9 mouse cellular contexts compared by ENCODE assay signal in the genomic region with DNA sequence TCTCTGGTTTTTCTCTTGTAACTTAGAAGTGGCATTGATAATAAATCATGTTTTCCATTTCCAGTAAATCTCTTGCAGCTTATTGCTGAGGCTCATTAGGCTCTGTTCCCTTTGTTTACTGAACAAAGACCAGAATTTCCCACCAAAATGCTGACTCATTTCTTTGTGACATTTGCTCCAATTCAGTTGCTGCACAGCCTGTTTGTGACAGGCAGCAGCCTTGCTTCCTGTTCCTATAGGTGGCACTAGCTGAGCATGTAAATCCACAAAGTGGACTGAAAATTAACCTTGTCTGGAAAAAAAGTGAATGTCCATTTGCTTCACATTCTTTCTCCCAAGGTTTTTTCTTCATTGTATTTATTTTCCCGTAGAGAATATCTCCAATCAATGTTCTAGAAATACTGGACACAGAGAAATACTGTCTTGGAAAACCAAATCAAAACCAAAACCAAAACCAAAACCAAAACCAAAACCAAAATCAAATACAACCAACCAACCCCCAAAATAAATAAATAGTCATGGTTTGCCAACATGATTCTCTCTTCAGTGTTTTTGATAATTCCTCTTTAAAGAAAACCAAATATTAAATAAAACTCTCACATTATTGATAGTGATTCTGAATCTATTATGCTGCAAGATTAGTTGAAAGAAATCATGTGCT. TPM values are rescaled to one million over a fixed set of nuclear protein-coding genes. Genes with fewer than 3 reads are reported as not detected.
DNase-seq lines count a peak whose midpoint lies in the region; ATAC-seq and TF ChIP-seq lines count a peak whose summit lies in the region.
"Had no signal": no experiment of that assay in that cellular context is flagged by ENCODE, and none has a peak within 500 bp of the region (broad histone marks: within the 10 kb centered on the region; RNA-seq: fewer than 3 reads in every experiment).

No protein-coding gene starts in this region.

- H3K27ac ChIP-seq in liver, postnatal 0 days (ENCODE audit: low read depth), result 0 out of 2 replicates have a peak overlapping the region, but pooled peaks have one; percentile 82

- WGBS in liver, postnatal 0 days (ENCODE audit: insufficient replicate concordance), result 55% methylated on average over 1 of the region's 1 CpGs

- ATAC-seq in frontal cortex, adult (ENCODE audit: low TSS enrichment), result peak; percentile 92
- peak; percentile 22; the same call in 1 of the 2 replicates for ATAC-seq in liver, postnatal 0 days
- no peak for ATAC-seq in monocyte, adult 5-6 weeks (replicated peaks; ENCODE audit: insufficient number of reproducible peaks, low FRiP score, low TSS enrichment, poor library complexity, severe bottlenecking)

- no peak for TF ChIP-seq EP300 in liver, postnatal 0 days (IDR thresholded peaks at IDR 0.05; ENCODE audit: low read depth)

- H3K4me3 ChIP-seq in liver, postnatal 0 days (ENCODE audit: low read depth, low read length), result no peak overlapping the region

- DNase-seq in frontal cortex, postnatal 14 days (ENCODE audit: low spot score in 2 of 2), result no peak
- peak; percentile 23 for DNase-seq in right cerebral cortex, adult 18-20 months
- no peak for DNase-seq in right cerebral cortex, postnatal 4 days
- DNase-seq in adrenal gland, postnatal 36 days, result peak; percentile 4 to 17
- peak; percentile 6 for DNase-seq in heart, postnatal 4 days
- DNase-seq in liver, postnatal 0 days, result no peak

- H3K4me2 ChIP-seq in liver, postnatal 0 days (ENCODE audit: low read depth, low read length), result no peak overlapping the region

- H3K27me3 ChIP-seq in liver, postnatal 0 days (ENCODE audit: insufficient read depth, low read length), result no peaks in the 10 kb centered on the region

- no peak overlapping the region for H3K9ac ChIP-seq in liver, postnatal 0 days (replicated peaks)

- TF ChIP-seq CTCF in liver, postnatal 0 days (IDR thresholded peaks at IDR 0.05; ENCODE audit: low read depth), result peak; percentile 66

- no peaks in the 10 kb centered on the region for H3K36me3 ChIP-seq in liver, postnatal 0 days (replicated peaks; ENCODE audit: insufficient read depth, low read length)

- peaks cover 5% of the 10 kb centered on the region; the same call in 1 of the 2 replicates for H3K4me1 ChIP-seq in liver, postnatal 0 days (ENCODE audit: insufficient read depth)

- H3K9me3 ChIP-seq in liver, postnatal 0 days (ENCODE audit: low read length), result no peaks in the 10 kb centered on the region

RNA-seq across cellular contexts. Expression of a gene that starts 30.3 kb away (rescaled TPM):
- total RNA-seq in adrenal gland, postnatal 36 days (2021), result 100 to 1,000 TPM; 675 to 807 TPM
- 100 to 1,000 TPM; 375 to 382 TPM for total RNA-seq in heart, postnatal 4 days (2021)
- 185 and 210 TPM in 2 replicates for polyA plus RNA-seq in liver, postnatal 0 days (2015; fragmentation: Nextera tagmentation; extraction: Ambion mirVana)
- 155 to 234 TPM (median 159 TPM) in 3 replicates for total RNA-seq in monocyte, adult 5-6 weeks (2017)

RNA-seq across cellular contexts. Expression of a gene that starts 51.6 kb away (rescaled TPM):
- 1 to 10 TPM in 1 of 2 experiments, under 1 TPM in 1; 0.86 to 1.3 TPM for total RNA-seq in adrenal gland, postnatal 36 days (2021)
- under 1 TPM in 1 of 2 experiments, not detected in 1; 0.36 TPM for total RNA-seq in heart, postnatal 4 days (2021)
- polyA plus RNA-seq in liver, postnatal 0 days (2015; fragmentation: Nextera tagmentation; extraction: Ambion mirVana), result 0.25 and 0.43 TPM in 2 replicates
- total RNA-seq in monocyte, adult 5-6 weeks (2017), result 7.5 TPM in 1 of 3 replicates, not detected in the others
- polyA plus RNA-seq: neural tube, embryonic 14.5 days had no signal

Comparison
In these comparisons a context has a peak if more than half of its experiments do, and no peak if none do; other contexts are left out.
1. DNase-seq: peak in right cerebral cortex, adult 18-20 months (single experiment), adrenal gland, postnatal 36 days (2 of 2) and heart, postnatal 4 days (single experiment); none in frontal cortex, postnatal 14 days (0 of 2), right cerebral cortex, postnatal 4 days (single experiment) and liver, postnatal 0 days (single experiment).